Mouse (Mus musculus) liver, postnatal 0 days (tissue): ENCODE results near the gene Nfatc2. TPM values are rescaled to one million over a fixed set of nuclear protein-coding genes. Genes with fewer than 3 reads are reported as not detected.

Source experiments
- ATAC-seq: fragments of 200-750 bp; cut with Nextera tagmentation; 2 replicates; pipeline ENCODE4 v1.8.0; 2017; ENCODE audit warnings: mild to moderate bottlenecking, moderate library complexity
- DNase-seq: peaks from one replicate; pipeline ENCODE4 v3.0.0-alpha.2; 2016
- H3K27ac ChIP-seq: fragments of 300-500 bp; sonication (generic); 2 replicates; pipeline ENCODE4 v1.5.1; 2014; ENCODE audit warnings: antibody characterized with exemption, moderate library complexity, mild to moderate bottlenecking, low read depth
- H3K27me3 ChIP-seq: fragments of 300-500 bp; sonication (generic); 2 replicates; pipeline ENCODE4 v1.6.1; 2014; ENCODE audit warnings: low read length, control low read depth, mixed read lengths; ENCODE audit not compliant: insufficient read depth
- H3K36me3 ChIP-seq: fragments of 300-500 bp; sonication (generic); replicated peaks from 2 replicates; pipeline ENCODE4 v1.6.1; 2014; ENCODE audit warnings: mild to moderate bottlenecking, control low read depth, low read length, moderate library complexity, mixed read lengths; ENCODE audit not compliant: insufficient read depth
- H3K4me1 ChIP-seq: fragments of 300-500 bp; sonication (generic); 2 replicates; pipeline ENCODE4 v1.6.1; 2014; ENCODE audit warnings: antibody characterized with exemption, mild to moderate bottlenecking, control low read depth; ENCODE audit not compliant: insufficient read depth
- H3K4me2 ChIP-seq: fragments of 300-500 bp; sonication (generic); 2 replicates; pipeline ENCODE4 v1.6.1; 2014; ENCODE audit warnings: low read depth, mild to moderate bottlenecking, low read length, moderate library complexity, mixed read lengths
- H3K4me3 ChIP-seq: fragments of 300-500 bp; sonication (generic); 2 replicates; pipeline ENCODE4 v1.5.1; 2014; ENCODE audit warnings: low read depth, low read length
- H3K9ac ChIP-seq: fragments of 300-500 bp; sonication (generic); replicated peaks from 2 replicates; pipeline ENCODE4 v1.6.1; 2014; ENCODE audit warnings: mild to moderate bottlenecking, moderate library complexity
- H3K9me3 ChIP-seq: fragments of 300-500 bp; sonication (generic); 2 replicates; pipeline ENCODE4 v1.6.1; 2016; ENCODE audit warnings: mild to moderate bottlenecking, control low read depth, low read length, mixed read lengths
- CTCF ChIP-seq: sonication (generic); IDR thresholded peaks from 2 replicates; pipeline ENCODE4 v1.5.1; 2016; ENCODE audit warnings: antibody characterized with exemption, low read depth
- EP300 ChIP-seq: IDR thresholded peaks from 2 replicates; pipeline ENCODE4 v1.6.1; 2016; ENCODE audit warnings: antibody characterized with exemption, low read depth, mild to moderate bottlenecking
- WGBS: fragments of 180-500 bp; shearing (Covaris S2); extraction: QIAGEN DNeasy Blood & Tissue Kit; methylation state at CpG from one replicate; pipeline ENCODE4 v1.1.7; 2014; ENCODE audit not compliant: insufficient replicate concordance; 5-methylcytosine and 5-hydroxymethylcytosine counted together
- polyA plus RNA-seq: library from polyadenylated mRNA; unstranded; fragments of >200 nt; fragmentation: Nextera tagmentation; extraction: Ambion mirVana; gene quantifications from 2 replicates; pipeline ENCODE4 v1.2.1, GENCODE M21; 2015

Gene Nfatc2
- polyA plus RNA-seq, 1 experiment from 2014 or later: 0.18 TPM

- 0 out of 2 replicates have a peak, but pooled peaks cover 3% of the 10 kb centered on the region for H3K27me3 ChIP-seq
- H3K4me3 ChIP-seq: no peak overlapping the region
- no peak overlapping the region for H3K4me2 ChIP-seq
- H3K9me3 ChIP-seq: no peaks in the 10 kb centered on the region
- no peak for TF ChIP-seq EP300
- TF ChIP-seq CTCF: no peak
- WGBS: 36% methylated on average over 5 of the region's 5 CpGs
- no peak for DNase-seq
- no peak overlapping the region for H3K9ac ChIP-seq
- H3K36me3 ChIP-seq: no peaks in the 10 kb centered on the region
- no peak overlapping the region for H3K27ac ChIP-seq
- no peak for ATAC-seq
- no peaks in the 10 kb centered on the region for H3K4me1 ChIP-seq
These were observed 18.4 kb downstream of the Nfatc2 start for GRCm38 (mm10) chr2:168583084-168583483.

- H3K4me3 ChIP-seq: no peak overlapping the region
- H3K27ac ChIP-seq: no peak overlapping the region
- TF ChIP-seq EP300 (no peak), CTCF (no peak)
- no peaks in the 10 kb centered on the region for H3K27me3 ChIP-seq
- 68% methylated on average over 6 of the region's 6 CpGs for WGBS
- no peak overlapping the region for H3K9ac ChIP-seq
- H3K4me1 ChIP-seq: no peaks in the 10 kb centered on the region
- H3K9me3 ChIP-seq: no peaks in the 10 kb centered on the region
- no peak overlapping the region for H3K4me2 ChIP-seq
- DNase-seq (no peak), ATAC-seq (no peak)
- H3K36me3 ChIP-seq: no peaks in the 10 kb centered on the region
These were observed 20.1 kb downstream of the Nfatc2 start for GRCm38 (mm10) chr2:168581207-168581854.

- DNase-seq: no peak
- no peak overlapping the region for H3K9ac ChIP-seq
These were observed 21.1 kb downstream of the Nfatc2 start for GRCm38 (mm10) chr2:168580295-168580915.

GRCm38 (mm10) chr2:168579601-168580130 is 21.8 kb downstream of the Nfatc2 start:
- Histone ChIP-seq H3K4me2 (no peak overlapping the region), H3K4me3 (no peak overlapping the region), H3K27ac (no peak overlapping the region), H3K27me3 (no peaks in the 10 kb centered on the region), H3K9me3 (no peaks in the 10 kb centered on the region), H3K4me1 (0 out of 2 replicates have a peak, but pooled peaks cover 1% of the 10 kb centered on the region), H3K9ac (no peak overlapping the region), H3K36me3 (no peaks in the 10 kb centered on the region)
- TF ChIP-seq EP300: no peak
- no peak for TF ChIP-seq CTCF
- ATAC-seq (no peak), DNase-seq (no peak)
- WGBS: 50% methylated on average over 15 of the region's 15 CpGs

More at GRCm38 (mm10) chr2:168580295-168580915, 21.1 kb downstream of the Nfatc2 start:
- Histone ChIP-seq H3K4me3 (no peak overlapping the region), H3K9me3 (no peaks in the 10 kb centered on the region), H3K4me2 (no peak overlapping the region), H3K27ac (no peak overlapping the region), H3K36me3 (no peaks in the 10 kb centered on the region), H3K4me1 (no peaks in the 10 kb centered on the region), H3K27me3 (no peaks in the 10 kb centered on the region)
- TF ChIP-seq EP300 (no peak), CTCF (no peak)
- 40% methylated on average over 22 of the region's 22 CpGs for WGBS
- no peak for ATAC-seq

- 42% methylated on average over 3 of the region's 3 CpGs for WGBS
- Histone ChIP-seq H3K9ac (no peak overlapping the region), H3K27me3 (no peaks in the 10 kb centered on the region), H3K36me3 (no peaks in the 10 kb centered on the region), H3K4me1 (0 out of 2 replicates have a peak, but pooled peaks cover 2% of the 10 kb centered on the region), H3K9me3 (no peaks in the 10 kb centered on the region), H3K4me2 (no peak overlapping the region), H3K4me3 (no peak overlapping the region), H3K27ac (no peak overlapping the region)
- ATAC-seq (no peak), DNase-seq (no peak)
- no peak for TF ChIP-seq CTCF
- no peak for TF ChIP-seq EP300
These were observed 22.3 kb downstream of the Nfatc2 start for GRCm38 (mm10) chr2:168579109-168579508.

GRCm38 (mm10) chr2:168578132-168578531 is 23.3 kb downstream of the Nfatc2 start:
- DNase-seq (no peak), ATAC-seq (no peak)
- Histone ChIP-seq H3K4me2 (no peak overlapping the region), H3K4me1 (0 out of 2 replicates have a peak, but pooled peaks cover 2% of the 10 kb centered on the region), H3K9ac (no peak overlapping the region), H3K36me3 (no peaks in the 10 kb centered on the region), H3K4me3 (no peak overlapping the region), H3K9me3 (no peaks in the 10 kb centered on the region), H3K27ac (no peak overlapping the region), H3K27me3 (no peaks in the 10 kb centered on the region)
- TF ChIP-seq EP300: no peak
- no peak for TF ChIP-seq CTCF
- WGBS: 64% methylated on average over 9 of the region's 9 CpGs
